Mouse (Mus musculus) retina, postnatal 1 day (tissue): ENCODE results near the gene Cyp2a4.
"Not testable (repeated sequence)": the region's sequence is repeated elsewhere in the genome, so short reads cannot be mapped to it uniquely, and the experiment has no call there.

Source experiments
- DNase-seq: peaks from one replicate; pipeline ENCODE4 v3.0.0-alpha.2; 2012

The Cyp2a4 gene

DNA sequence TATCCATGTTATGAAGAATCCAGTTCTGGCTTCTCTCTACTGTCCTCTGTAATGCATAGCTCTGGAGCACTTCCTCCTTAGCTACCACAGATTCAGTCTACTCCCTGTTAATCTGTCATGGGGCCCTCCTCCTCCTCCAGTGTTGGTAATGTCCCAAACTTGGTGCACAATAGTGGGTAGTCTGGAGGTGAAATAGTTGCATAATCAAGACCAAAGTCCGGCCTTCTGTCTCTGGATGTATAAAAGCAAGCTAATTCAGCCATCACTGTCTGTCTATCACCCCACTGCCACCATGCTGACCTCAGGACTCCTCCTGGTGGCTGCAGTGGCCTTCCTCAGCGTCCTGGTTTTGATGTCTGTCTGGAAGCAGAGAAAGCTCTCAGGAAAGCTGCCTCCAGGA lies at the start of gene Cyp2a4:
Gene Cyp2a4, plus strand, starts transcription at position 244 of the 400 bp plus-strand sequence.
- DNase-seq, result not testable (repeated sequence)

DNA sequence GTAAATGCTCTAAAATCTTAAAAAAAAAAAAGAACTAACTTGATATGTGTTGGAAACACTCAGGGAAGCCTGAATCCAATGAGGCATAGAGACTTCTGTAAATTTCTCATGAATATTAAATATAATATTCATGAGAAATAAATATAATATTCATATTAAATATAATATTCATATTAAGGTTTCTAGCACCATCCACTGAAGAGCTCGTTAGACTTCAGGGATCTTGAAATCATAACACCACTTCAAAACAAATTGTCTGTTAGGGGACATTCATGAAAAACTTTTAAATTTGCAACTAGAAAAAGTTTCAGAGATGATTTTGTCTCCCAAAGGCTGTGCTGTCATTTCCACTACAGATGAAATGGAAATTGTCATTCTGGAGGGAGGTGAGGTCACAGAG lies 46.9 kb upstream of the Cyp2a4 start, which contains the start of gene Vmn1r184:
Gene Vmn1r184, plus strand, starts transcription at position 301 of the 400 bp plus-strand sequence.
- DNase-seq, result not testable (repeated sequence)

DNA sequence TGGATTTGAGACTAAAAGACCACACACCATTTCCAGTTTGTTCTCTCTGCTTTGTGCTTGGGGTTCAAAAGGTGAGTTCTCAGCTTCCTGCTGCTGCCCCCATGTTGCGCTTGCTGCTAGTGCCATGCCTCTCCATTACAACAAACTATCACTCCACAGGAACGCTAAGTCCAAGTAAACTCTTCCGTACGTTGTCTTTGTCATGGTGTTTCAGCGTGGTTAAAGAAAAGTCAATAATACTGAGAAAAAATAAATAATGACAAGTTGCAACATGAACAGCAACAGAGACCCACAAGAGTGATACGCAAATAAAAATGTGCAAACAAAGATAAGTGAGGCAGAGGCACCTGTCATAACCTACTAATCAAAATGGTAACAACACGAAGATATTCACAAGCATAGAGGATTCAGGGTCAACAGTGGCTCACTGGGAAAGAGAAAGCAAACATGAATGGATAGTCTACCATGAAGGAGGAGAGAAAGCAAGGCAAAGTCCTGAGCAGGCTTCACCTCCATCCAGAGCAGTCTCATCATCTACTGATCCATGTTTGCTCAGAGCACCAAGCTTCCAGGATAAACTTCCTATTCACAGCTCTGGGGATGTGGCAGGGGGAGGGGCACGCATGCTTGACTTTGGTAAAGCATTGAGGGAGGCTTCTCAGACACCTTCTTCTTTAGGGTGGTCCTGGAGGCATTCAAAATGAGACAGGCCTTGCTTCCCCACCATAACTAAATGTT lies 3.4 kb upstream of the Cyp2a4 start:
- DNase-seq, result not testable (repeated sequence)

DNA sequence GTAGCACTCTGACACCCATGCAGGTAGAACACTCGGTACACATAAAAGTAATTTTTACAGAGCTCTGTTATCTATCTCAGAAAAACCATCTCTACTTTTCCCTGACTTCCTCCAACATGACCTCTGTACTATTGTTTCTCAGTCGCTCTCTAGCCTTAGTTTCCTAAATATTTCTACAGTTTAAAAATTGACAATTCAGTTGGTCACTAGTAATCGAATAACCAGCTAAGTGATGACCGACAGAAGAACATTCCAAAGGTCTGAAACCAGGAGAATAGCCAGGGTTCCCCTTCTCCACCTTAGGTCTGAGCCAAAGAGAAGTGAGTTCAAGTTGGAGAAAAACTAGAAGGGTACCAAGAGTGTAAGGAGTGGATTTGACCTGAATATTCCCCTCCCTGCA lies 4.8 kb downstream of the Cyp2a4 start:
- not testable (repeated sequence) for DNase-seq

DNA sequence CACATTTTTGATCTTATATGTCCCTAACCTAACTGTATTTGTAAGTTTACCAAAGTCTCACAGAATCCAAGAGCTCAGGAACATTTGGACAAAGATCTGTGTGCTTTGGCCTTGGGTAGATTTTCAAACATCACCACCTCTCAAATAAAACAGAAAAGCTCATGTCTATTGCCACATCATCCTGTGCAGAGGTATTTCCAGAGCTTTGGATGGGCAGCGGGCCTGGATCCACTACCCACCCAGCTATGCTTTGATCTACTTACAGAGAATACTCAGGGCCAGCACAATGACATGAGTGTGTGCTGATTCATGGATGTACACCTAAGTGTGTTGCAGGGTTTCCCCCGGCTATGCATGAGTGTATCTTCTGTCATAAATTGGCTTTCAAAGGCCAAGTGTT lies 8.2 kb downstream of the Cyp2a4 start:
- not testable (repeated sequence) for DNase-seq

DNA sequence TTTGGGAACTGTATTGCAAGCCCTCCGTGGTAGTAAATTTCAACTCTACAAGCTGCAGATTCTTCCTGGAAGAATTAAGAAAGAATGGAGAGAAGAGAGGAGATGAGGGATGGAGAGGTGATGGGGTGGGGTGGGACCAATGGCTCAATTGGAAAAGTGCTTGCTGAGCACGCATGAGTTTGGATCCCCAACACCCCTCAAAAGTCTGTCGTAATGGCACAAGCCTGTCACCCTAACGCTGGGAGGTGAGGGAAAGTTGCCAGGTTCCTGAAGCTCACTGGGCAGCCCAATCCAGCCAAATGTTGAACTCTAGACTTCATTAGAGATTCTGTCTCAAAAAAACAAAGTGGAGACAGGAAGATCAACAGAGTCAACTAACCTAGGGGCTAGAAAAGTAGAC lies 8.8 kb downstream of the Cyp2a4 start:
- DNase-seq, result not testable (repeated sequence)

DNA sequence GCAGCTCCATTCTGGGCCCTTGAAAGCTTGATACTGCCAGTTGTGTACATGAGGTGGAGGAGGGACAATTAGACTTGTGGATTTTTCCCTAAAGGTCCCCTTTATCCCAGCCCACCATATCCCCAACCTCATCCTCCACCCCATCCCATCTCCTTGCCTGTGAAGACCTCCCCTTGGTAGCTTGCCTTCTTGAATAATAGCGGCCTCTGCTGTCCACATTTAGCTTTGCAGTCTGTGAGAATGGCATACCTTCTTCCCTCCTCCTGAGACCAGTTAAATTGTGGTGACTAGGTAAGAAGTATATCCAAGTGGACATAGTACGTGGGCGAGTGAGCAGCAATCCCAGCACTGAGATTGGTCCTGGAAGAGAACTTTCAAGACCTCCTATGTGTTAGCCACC lies 13.4 kb downstream of the Cyp2a4 start:
- not testable (repeated sequence) for DNase-seq

DNA sequence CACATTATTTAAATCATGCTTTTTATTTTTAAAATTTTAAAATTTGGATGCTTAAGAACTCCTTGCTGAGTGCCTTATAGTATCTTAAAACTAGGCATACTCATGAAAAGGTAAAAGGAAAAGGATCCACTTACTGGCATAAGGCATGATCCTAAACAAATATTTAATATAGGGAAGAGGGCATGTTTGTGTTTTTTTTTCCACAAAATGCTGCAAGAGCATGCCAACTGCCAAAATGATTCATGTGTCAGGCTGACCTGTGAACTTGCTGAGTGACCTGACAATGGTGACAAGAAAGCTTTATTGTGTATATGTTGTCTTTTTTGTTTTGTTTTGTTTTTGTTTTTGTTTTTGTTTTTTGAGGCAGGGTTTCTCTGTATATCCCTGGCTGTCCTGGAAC lies 43.2 kb downstream of the Cyp2a4 start:
- not testable (repeated sequence) for DNase-seq

DNA sequence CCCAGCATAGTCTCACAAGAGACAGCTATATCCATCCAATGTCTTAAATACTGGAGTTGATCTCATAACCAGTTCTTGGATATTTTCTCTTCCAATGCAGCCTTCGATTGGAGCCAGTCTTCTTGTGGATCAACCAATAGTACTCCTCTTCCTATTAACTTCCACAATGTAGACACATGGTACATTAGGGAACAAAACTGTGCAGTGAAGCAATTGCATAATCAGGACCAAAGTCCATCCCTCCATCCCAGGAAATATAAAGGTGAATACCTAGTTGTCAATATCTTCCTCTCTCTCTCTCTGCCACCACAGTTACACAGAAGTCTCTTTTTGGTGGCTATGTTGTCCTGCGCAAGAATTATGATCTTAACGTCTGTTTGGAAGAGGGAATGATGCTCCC lies 45.3 kb downstream of the Cyp2a4 start:
- not testable (repeated sequence) for DNase-seq

DNA sequence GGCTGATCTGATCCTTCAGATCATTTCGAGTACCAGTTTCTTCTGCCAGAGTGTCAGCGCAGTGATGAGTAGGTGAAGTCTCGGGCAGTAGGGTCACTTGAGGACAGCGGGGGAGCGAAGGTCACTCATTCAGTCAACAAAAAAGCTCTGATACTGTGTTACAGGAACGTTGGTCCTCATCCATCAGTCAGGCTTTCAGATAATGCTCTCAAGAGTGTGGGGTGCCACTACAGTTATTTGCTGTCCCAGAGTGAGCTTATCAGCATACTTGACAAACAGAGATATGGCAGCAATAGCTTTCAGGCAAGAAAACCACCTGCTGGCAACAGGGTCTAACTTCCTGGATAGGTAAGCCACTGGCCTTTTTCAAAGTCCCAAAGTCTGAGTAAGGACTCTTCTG lies 49.8 kb downstream of the Cyp2a4 start:
- DNase-seq, result not testable (repeated sequence)
